Mouse (Mus musculus) spleen, adult 18-20 months (tissue): ENCODE results near the gene Dph6.

ENCODE experiments used
- DNase-seq, 2 experiments: peaks; one replicate each; pipeline ENCODE4 v3.0.0; 2022; ENCODE audit warnings: mixed read lengths in 2 of 2

Dph6 gene

GRCm38 (mm10) chr2:114536032-114536431 is 118.7 kb downstream of the Dph6 start:
- no peak for DNase-seq

- no peak for DNase-seq
These were observed 123.6 kb downstream of the Dph6 start for GRCm38 (mm10) chr2:114531010-114531756.

- DNase-seq, result no peak
These were observed 134.3 kb downstream of the Dph6 start for GRCm38 (mm10) chr2:114520414-114520813.

- DNase-seq, result no peak
These were observed 134.9 kb downstream of the Dph6 start for GRCm38 (mm10) chr2:114519907-114520306.

GRCm38 (mm10) chr2:114492398-114492797 is 162.4 kb downstream of the Dph6 start:
- DNase-seq, result no peak

- no peak for DNase-seq
These were observed 162.9 kb downstream of the Dph6 start for GRCm38 (mm10) chr2:114491907-114492306.

- no peak for DNase-seq
These were observed 167.8 kb downstream of the Dph6 start for GRCm38 (mm10) chr2:114486980-114487379.
